Mouse (Mus musculus): ENCODE measurements at regions not wholly inside any gene's neighbourhood (a gene's known extent, or its start where the extent isn't known, plus 50 kb on each side); places are given as distances from the start of the nearest gene placed in this dataset.

DNA sequence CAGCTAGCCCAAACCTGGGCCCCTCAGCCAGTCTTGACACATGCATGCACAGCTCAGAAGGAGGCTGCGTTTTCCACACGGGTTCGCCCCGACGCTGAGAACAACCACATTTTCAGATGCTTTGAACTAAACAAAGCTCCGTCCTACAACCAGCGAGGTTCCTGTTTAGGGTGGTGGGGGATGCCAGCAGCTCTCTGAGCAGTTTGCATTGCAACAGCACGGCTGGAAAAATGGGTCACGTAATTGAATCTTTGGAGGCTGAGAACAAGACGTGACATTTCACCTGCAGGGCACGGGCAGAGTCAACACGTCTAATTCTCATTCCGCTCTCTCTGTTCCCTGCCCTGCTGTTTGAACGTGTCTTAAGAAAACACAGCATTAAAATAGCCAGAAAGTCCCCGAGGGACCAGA lies 119.2 kb downstream of the Syk start:
- DNase-seq (ENCODE audit: low spot score) = no peak

DNA sequence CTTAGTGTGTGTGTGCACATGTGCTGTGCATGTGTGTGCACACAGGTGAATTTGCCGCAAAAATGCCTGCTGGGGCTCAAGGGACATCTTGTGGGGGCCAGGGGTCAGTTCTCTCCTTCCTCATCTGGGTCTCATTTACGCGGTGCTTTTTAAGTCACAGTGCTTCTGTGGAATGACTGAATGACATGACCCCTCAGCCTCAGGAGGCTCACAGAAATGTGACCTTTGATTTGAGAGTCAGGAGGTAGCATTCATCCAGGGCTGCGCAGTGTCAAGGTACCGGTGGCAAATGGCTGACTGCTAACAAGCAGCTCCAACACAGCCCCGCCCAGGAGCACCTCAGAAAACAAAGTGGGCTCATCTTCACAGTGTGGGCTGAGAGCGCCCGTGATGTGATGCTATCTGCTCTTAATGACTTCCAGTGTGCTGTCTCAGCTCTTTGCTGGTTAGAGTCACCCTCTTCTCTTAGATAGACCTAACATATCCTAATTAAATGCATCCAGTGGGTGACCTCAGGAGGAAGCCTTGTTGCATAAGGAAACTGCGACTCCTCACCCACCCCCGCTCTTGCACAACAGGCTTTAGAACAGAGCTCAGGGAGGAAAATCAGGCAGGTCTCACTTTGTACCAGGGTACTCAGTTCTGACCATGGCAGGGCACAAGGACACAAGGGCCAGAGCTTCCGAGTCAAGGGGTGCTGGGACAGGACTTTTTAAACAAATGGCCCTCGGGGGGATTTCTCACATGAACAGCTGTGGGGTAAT lies 120.6 kb downstream of the Syk start:
- DNase-seq (ENCODE audit: low spot score) = no peak

DNA sequence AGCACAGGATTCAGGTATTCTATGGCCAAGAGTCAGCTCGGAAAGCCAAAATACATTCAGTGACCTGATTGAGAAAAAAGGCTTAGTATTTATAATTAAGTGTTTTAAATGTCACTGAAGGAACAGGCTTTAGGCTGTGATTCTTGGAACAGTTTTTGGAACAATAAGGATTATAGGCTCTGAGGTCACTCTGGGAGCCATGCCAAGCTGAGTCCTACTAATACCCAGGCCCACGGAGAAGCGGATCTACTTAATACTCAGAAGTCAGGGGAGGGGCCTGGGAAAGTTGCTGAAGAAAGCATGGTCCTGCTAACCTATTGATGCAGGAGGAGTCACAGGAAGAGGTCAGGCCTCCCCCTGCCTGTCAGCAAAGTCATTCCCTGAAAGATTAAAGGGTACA lies 121.7 kb downstream of the Syk start:
- DNase-seq (ENCODE audit: low spot score) = no peak

DNA sequence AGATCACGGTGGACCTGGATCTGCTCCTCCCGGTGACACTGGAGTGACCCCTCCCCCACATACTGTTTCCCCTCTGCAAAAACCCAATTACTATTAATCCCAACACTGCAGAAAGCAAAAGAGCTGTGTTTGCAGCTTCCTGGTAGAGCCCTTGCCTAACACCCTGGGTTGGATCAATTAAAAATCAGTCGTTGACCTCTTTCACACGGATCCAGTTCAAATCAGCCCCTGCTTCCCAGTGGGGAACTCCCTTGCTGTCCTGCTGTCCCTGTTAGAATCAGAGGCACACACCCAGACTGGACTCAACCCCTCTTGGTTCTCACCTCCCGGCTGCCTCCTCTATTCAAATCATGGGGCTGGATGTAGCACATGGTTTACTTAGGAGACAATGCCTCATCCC lies 126.6 kb downstream of the Syk start:
- DNase-seq (ENCODE audit: low spot score) = no peak

DNA sequence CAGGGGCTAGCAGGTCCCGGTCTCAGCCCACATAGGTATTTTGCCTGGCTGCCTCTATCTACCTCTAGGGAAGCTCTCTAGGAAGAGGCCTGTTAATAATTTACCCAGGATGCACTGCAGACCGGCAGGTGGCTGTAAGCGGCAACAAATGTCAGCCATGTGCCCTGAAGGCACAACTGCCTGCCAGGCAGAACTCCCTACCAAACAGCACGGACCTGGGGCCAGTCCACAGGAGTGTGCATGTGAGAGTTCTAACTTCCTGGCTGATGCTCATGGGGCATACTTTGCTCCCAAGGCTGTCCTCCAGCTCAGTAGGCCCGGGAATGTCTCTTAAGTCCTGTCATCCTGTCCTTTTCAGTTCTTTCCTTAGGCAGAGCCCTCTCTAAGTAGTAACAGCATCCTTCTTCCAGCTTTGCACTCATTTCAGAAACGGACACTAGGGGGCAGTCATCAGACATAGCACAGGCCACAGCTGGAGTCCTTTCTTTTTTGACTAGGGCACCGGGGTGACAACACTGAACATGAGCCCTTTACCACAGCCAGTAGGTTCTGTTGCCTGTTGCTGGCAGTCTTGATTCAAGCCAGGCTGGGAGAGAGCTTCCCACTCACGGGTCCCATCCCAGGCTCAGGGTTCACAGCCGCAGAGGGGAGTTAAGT lies 128.9 kb downstream of the Syk start:
- peak; percentile 83 for DNase-seq (ENCODE audit: low spot score)

DNA sequence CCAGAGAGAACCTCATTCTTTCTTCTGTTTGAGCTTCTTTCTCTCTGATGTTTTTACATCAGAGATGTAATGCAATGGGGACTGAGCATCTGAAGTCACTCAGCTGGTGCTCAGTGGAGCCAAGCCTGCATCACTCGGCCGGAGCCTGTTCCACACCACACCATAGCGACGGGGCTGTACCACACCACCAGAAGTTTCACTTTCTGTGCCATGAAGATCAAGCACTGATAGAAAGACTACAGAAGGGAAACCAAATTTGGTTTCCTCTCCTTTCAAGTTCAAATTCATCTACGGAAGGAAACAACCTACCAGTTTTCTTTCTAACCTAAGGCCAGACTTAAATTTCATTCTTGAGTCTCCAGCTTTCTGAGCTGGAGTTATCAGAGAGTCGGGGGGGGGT lies 138.5 kb downstream of the Syk start:
- no peak for DNase-seq (ENCODE audit: low spot score)

DNA sequence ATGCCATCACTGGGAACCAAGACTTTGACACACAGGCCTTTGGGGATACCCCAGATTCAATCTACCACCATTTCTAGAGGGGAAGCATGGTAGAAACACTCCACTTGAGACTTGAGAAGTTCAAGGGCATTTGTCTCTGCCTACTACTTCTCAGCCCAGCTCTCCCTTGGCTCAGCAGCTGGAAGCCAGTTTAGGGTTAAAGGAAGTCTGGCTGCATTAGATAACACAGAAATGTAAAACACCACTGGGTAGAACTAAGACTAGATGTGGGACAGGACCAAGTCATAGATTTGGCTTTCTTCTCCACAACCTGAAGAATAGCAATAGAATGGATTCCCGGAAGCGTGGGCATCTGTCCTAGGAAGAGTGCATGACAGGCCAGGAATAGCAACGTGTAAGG lies 139.7 kb downstream of the Syk start:
- DNase-seq (ENCODE audit: low spot score) = no peak

DNA sequence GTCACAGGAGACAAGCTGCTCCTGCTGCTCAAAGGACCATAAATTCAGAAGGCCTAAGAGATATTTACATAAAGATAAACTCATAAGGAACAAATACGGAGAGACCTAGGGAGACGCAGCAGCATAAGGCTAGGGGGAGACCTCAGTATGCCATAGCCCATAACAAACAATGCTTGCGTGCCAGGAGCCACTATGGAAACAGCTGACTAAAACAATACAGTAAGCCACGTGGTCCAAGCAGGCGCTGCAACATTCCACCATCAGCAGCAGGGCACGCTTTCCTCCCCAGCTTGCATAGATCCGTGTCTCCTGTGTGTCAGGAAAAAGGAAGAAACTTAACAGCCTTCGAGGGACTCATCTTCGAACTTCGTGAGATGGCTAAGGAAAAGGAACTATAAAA lies 143.1 kb downstream of the Syk start:
- no peak for DNase-seq (ENCODE audit: low spot score)

DNA sequence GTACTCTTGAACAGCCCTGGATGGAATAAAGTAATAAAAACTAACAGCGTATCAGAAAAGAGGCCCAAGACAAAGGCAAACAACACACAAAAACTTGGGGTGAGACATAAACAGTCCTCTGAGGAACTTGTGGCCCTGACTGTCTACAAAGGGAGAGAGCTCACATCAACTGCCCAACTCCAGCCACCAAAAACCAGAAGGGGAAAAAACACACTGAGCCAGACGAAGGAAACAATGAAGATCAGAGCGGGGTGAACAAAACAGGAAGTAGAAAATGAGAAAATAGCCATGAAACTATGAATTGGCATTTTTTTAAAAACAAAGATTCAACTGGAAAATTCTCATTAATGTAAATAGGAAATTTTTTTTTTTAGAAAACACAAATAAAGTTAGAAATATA lies 143.6 kb downstream of the Syk start:
- DNase-seq (ENCODE audit: low spot score) = no peak

DNA sequence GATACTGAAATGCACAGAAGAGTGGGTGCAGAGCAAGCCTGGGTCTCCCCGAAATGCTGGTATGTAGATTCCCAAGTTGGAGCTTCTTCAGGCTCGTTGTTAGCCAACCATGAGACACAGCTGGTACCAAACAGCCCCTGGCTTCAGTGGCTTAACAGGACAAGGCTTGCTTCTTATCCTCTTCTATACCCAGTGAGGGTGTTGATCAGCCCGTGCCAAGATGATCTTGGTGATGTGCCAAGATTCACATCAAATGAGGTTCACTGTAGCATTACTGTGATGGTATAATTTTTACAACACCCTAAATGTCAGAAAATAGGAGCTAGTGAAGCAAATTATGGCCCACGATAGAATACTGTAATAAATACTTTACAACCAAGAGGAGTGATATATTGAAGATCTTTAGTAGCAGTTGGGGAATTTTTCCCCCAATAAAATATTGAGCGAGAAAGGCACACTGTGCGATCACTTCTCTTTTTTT lies 152.5 kb downstream of the Syk start:
- DNase-seq (ENCODE audit: low spot score) = no peak

DNA sequence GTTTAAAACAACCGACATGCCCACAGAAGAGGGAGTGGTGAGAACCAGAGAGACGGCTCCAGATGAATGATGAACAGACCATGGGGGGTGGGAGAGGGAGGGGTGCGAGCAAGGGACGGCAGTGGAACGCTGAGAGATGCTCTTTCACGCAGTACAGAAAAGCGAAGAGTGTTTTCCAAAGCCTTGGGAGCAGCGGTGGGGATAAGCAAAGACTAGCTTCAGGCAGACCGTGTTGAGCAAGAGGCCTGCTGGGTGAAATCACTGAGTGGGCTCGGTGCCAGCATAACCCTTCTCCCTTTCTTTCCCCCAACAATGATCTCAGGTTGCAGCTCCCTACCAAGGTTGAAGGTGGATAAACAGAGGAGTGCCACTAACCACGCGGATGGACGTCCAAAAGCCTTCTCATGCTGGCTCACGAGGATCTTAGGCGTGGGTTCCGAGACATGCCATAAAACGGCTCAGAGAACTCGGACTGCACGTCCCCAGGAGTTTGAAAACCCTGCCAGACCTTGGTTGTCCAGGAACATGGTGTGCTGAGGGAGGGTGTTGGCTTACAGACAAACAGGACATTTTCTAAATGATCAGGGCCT lies 153.1 kb downstream of the Syk start:
- DNase-seq (ENCODE audit: low spot score) = peak; percentile 70

DNA sequence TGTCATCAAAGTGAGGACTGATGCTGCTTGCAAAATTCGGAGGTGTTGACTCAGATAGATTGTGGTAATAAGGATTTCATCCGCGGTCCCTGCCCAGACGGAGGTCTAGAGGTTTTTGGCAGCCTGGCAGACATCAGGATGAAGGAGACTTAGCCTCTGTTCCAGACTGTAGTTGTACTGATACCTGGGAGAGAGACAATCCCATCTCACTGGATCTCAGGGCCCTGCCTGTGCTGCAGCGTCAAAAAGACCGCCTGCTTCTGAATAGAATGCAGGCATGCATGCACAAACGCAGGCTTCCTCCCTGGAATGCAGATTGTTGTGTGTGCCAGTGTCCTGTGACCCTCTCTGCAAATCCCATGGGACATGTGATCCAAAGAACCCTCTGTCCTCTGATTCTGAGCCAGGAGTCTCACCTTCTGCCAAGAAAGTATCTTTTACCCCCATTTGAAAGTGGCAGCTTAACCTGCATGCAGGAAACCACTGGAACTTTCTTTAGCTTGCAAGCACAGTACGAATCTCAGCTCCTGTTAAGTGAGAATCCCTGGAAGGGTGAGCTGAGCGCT lies 155.2 kb downstream of the Syk start:
- no peak for DNase-seq (ENCODE audit: low spot score)

DNA sequence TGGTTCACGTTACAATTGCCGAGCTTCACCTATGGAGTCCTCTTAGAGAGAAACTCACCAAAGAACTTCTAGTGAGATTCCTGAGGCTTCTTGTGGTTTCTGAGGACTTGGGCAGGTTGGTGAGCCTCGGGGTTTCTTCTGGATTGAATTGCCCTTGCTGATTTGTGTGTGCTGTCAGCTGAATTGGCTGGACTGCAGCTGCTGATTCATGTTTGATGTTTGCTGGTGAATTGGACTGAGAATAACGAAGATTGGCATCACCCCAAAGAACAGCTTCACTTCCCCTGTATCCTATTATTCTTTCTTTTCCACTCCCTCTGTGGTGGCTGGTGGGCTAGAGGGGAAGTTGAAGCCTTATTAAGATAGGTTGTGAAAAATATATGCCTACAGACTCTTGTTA lies 158.4 kb downstream of the Syk start:
- DNase-seq (ENCODE audit: low spot score) = no peak

DNA sequence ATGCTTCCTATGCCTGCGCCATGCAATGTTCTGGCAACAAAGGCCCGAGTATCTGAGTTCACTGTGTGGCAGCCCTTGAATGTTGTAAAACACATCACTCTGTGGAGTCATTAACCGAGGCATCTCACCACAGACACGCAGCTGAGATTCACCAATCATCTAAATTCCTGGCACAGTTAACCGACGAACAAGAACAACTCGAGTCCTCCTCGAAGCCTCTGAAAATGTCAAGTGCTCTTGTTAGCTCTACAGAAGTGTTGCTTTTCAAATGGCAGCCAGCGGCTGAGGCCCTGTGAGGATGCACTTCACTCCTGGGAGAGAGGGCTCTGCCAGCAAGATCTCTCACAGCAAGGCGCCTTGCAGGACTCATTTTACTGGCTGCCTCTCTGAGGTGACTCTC lies 173.0 kb downstream of the Syk start:
- DNase-seq (ENCODE audit: low spot score) = no peak

DNA sequence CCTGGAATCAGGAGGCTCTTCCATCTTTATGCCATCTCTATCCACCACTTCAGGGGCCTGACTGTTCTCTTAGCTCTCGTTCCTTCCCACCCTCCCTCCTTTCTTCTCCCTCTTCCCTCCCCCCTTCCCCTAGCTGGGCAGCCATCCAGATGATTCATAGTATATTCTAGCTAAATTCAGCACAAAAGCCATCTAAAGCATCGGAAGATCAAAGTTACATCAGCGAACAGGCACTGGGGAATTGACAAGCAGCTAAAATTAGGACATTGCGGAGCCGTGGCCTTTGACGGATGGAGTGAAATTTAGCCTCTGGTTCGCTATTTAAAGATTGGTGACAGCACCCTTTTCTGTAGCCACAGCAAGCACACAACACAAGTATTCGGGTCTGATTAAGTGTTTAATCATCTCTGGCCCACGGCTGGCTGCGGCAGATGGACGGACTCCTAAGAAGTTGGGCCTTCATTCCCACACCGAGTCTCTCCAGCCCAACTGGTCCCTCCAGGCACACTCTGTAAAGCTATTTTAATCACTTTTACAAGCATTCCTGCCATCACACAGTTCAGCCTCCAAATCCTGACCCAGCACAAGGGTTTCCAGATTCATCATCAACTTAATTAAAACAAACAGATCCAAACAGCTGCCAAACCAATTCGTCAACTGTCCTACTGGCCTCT lies 163.8 kb downstream of the Auh start:
- peak; percentile 59 for DNase-seq (ENCODE audit: low spot score)

DNA sequence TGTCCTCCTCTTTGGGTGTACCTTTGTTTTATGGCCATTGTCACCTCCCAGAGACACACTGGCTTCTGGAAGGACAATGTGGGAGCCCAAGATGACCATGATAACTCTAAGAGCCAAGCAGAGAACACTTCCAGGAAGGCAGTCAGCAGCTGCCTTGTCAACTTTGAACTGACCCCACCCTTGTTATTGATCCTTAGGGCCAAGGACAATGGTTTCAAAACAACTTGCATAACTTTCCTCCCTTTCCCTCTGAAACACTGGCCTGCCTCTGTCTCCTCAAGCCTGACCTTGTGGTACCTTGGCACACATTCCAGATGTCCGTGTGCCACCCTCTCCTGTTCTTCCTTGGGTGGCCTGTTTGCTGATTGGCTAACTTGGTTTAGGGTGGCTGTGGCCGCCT lies 163.2 kb downstream of the Auh start:
- DNase-seq (ENCODE audit: low spot score) = no peak

DNA sequence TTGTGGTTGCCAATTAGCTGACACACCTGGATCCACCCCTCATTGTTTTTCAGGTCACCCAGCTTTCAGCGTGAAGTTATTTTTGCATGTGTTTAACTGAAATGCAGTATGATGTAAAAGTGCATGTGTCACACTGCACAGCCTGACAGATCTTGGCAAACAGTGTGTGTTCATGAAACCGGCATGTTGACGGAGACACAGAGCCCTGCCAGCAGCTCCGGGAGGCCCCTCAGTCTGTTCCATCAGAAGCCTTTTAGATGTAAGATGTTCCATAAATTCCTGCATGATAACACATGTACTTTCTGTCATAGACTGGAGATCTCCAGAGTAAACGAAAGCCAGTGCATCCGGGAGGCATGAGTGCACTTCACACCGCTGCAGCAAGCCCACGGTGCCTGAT lies 159.5 kb downstream of the Auh start:
- DNase-seq (ENCODE audit: low spot score) = no peak

DNA sequence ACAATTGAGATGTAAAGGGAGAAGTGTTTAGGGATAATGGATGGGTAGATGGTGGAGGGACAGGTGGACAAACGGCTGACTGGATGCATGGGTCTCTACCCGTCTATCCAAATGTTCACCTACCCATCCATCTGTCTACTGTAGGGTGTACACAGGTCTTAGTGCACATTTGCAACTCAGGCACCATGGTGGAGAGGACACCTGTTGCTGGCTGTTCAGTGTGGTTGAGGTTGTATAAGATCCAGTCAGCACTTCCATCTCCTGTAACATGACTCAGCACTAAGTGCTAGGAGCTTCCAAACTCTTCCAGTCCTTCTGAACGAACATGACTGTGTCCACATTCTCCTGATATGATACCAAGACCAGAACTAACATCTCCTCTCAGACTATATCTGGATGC lies 158.0 kb downstream of the Auh start:
- no peak for DNase-seq (ENCODE audit: low spot score)

DNA sequence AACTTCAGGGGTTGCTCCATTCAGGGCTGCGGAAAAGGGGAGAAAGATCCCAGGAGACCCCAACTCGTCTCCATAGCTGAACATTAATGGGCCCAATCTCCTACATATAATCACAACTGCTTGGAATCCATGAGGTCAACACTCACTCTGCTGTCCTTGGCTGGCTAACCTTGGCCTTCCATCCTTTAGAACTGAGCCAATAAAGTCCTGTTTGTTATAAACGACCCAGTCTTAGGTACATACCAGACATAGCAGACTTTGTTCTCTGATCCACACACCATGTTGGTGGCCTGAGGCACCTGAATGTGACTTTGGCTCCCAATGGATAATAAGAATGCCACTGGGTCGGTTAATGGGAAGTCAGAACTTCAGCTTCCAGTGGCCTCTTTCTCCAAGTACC lies 157.4 kb downstream of the Auh start:
- DNase-seq (ENCODE audit: low spot score) = no peak

DNA sequence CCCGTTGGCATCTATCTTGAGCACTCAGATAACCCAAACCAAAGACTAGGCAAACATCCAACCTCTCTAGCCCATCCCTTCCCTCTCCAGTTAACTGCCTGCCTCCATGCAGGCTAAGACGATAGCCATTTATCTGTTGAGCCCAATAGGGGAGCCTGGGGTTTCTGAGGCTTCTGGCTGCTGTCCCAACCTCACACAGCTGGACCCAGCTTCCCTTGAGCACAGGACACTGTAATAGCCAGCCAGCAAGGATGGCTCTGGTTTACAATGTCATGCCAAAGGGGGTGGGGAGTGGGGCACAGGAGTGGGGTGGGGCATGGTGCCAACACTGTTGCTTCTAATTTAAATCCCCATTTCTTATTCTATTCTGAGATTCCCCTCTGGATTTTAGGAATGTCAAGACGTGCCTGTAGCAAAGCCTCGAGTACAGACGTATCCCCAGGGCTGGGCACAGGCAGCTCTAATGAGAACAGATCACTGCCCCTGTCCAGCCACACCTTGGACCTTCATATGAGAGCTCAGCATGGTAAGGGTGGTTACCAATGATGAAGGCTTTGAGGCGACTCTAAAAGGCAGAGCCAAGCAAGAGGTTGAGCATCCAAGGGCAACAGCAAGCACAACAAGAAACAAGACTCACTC lies 152.0 kb downstream of the Auh start:
- peak; percentile 51 for DNase-seq (ENCODE audit: low spot score)

DNA sequence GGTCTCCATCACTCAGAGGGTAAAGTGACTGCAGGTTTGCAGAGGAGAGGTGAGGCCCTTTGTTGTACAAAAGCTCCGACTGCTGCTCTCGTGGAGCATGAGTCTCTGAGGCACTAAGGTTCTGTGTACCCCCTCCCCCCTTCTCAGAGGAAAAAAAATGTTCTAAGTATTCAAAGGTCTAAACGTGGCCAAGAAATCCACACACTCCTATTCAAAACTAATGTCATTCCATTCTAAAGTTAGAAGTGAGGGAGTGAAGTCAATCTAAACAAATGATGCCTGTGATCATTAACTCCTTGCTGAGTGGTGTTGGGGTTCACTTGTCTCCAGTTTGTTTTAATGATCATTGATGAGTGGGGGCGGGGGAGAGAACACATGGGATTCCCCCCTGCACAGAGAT lies 150.6 kb downstream of the Auh start:
- no peak for DNase-seq (ENCODE audit: low spot score)
